Mouse (Mus musculus): ENCODE data around the gene Otp.
A peak's percentile ranks its signal among the peaks of the same experiment; 100 is the strongest.

The Otp gene

DNA sequence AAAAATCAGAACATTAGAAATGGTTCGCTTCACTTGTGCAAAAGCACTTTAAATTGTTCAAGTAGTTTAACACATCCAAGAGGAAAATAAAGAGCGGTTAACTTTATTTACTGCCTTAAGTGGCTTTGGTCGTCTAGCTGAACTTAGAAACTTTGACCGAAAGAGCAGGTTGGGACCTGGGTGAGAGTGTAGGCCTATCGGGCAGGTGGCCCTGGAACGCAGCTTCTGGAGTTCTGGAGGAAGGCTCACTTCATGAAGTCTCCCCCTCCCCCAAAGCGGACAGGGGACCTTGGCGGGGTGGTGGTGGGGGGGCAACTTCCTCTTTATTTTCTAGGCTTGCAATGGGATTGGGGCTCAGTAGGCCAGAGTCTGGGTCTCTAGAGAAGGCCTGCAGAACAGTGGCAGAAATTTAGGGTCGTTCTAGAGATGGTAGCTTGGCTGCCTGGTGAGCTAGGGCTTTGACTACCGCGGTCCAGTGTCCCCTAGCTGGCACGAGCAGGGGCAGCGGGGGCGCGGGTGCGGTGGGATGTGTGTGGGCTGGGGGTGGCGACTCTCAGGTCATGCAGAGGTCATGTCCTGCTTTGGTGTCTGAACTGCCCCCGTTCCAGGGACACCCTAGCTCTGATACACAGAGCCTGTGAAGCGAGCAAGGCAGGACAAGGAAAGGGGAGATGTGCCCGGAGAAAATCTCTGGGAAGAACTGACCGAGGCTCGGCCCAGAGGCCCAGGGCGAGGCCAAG is 576 bp upstream of the Otp start:
- DNase-seq, result peak; percentile 47

- peak; percentile 23 for DNase-seq
Observed at GRCm38 (mm10) chr13:94876286-94877210, 1.1 kb downstream of the Otp start.

- DNase-seq, result peak; percentile 26
Observed at GRCm38 (mm10) chr13:94877211-94877590, 1.8 kb downstream of the Otp start.

DNA sequence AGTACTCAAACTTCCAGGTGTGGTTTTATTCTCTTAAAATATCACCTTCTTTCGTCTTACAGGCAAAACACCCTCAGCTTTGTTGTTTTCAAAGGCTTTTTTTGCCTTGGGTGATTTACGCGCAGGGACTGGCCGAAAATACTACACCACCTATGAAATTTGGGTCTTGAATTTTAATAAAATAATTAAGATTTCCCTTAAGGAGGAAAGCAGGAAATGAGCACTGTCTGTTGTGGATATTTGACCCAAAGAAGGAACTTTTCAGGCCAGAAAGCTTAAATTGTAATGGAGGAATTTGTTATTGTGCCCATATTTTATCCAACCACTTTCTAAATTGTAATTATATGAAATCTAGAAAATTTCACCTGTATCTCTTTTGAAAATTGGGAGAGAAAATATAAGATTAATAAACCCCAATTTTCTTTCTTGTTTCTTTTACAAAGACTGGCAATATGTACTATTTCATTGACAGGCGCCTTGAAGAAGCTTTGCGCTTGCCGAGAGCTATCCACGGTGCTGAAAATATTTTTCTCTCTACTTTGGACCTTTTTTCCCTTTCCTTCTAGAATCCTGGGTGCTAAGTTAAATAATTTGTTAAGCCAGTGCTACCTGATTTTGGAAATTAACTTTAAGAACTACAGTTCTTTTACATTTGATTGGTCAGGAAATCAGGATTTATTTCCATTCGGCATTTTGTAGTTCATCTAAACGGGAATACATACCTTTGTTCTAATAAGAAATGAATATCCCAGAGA is 2.8 kb downstream of the Otp start:
- DNase-seq, result peak; percentile 83

DNA sequence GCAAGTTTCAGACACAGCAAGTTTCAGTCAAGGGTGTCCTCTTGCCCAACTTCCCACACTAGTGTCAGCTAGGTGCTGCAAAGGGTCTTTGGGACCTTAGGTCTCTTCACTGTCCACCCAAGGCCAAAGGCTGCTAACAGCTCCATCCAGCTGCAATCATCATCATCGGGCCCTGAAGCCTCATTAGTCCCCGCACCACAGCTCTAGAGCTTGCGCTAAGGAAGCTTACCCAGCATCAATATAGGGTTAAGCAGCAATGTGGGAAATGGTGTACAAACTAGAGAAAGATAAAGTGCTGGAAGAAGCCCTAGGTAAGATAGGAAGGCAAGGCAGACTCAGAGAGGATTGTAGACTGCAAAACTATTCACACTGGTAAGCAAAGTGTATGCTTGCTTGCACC is 5.8 kb downstream of the Otp start:
- peak; percentile 19 for DNase-seq

DNA sequence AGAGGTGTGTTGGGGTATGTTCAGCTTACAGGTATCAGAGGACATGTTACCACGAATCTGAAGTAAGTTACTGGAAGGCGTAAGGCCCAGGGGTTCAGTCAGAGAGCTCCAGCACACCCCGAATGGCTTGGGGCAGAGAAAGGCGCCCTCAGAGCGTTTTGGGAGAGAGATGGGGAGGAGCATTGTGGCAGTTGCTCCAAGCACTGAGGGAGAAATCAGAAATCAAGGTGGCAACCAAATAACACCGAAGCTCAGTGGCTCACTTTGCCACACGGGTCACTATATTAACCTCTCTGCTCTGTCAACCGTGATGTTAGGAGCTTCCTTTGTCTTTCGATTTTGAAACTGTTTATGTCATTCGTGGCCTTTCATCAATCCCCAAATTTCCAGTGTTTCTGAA is 6.8 kb downstream of the Otp start:
- no peak for DNase-seq

DNA sequence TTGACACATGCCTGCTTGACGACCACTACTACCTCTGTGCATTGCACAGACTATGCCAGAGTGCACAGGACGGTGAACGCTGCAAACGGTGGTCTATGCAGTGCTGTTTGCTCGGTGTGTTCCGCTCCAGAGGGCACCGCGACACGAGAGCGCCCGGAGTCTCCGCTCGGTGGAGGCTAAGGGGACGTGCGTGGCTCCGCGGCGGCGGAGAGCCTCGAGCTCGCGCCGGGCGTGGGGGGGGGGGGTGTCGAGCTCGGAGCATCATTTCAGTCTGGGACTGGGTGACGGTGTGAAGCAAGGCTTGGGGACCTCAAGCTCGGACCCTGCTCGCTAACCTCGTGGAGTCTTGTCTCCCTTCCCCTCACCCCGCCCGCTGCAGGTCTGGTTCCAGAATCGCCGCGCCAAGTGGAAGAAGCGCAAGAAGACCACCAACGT is 7.3 kb downstream of the Otp start:
- DNase-seq, result peak; percentile 29

DNA sequence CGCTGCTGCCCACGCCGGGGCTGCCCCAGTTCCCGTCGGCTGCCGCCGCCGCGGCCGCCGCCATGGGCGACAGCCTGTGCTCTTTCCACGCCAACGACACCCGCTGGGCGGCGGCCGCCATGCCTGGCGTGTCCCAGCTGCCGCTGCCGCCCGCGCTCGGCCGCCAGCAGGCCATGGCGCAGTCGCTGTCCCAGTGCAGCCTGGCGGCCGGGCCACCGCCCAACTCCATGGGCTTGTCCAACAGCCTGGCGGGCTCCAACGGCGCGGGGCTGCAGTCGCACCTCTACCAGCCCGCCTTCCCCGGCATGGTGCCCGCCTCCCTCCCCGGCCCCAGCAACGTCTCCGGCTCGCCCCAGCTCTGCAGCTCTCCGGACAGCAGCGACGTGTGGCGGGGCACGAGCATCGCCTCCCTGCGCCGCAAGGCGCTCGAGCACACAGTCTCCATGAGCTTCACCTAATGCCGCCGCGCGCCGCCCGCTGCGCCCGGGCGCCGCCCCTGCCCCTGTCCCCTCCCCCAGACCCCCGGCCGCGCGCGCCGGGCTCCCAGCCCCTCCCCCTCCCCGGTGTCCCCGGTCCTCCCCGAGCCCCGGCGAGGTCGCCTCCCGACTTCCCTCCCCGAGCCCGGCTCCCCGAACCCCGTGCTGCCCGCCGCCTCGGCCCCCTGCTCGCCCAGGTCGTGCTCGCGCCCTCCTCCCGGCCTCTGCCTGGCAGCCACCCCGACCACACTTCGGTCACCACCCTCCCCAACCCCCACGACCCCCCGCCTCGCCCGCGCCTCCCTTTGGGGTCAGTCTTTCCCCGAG is 8.0 kb downstream of the Otp start:
- peak; percentile 72 for DNase-seq

DNA sequence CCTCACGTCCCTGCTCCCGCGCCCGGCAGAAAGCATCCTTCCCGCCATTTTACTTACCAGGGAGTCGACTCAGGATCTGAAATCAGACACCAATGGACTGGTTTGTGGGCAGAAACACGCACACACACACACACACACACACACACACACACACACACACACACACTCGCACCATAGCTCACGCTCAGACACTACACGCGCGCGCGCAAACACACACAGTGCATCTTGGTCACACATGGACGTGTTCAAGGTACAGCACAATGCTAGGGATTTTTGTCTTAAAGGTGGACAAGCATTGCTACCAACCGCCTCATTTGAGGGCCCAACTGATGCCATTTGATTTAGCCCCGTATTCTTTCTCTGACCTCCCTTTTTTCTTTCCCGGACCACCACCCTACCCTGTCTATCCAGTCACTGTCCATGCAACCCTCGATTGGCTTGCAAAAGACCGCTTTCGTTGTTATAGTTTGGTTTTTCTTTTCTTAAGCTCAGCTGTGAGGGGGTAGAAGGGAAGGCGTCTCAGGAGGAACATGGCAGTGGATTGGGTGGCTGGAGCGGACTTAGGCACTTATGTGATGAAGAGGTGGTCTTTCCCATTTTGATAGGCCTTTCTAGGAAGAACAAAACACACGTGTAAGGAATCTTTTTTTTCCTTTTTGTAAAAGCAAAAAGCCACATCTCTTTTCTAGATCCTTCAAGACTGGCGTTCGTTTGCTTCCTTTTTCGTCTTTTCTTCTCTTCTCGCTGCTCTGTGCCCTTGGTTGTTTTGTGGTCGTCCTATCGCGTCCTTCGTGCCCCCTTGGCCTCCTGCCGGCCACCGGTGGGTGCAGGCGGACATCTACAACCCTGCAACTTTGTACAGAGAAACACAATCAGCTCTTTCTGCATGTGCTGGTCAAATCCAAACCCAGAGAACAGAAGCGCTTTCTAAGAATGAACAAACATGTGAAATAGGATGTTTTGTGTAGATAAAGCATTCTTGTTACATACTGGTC is 8.9 kb downstream of the Otp start:
- DNase-seq, result peak; percentile 62

DNA sequence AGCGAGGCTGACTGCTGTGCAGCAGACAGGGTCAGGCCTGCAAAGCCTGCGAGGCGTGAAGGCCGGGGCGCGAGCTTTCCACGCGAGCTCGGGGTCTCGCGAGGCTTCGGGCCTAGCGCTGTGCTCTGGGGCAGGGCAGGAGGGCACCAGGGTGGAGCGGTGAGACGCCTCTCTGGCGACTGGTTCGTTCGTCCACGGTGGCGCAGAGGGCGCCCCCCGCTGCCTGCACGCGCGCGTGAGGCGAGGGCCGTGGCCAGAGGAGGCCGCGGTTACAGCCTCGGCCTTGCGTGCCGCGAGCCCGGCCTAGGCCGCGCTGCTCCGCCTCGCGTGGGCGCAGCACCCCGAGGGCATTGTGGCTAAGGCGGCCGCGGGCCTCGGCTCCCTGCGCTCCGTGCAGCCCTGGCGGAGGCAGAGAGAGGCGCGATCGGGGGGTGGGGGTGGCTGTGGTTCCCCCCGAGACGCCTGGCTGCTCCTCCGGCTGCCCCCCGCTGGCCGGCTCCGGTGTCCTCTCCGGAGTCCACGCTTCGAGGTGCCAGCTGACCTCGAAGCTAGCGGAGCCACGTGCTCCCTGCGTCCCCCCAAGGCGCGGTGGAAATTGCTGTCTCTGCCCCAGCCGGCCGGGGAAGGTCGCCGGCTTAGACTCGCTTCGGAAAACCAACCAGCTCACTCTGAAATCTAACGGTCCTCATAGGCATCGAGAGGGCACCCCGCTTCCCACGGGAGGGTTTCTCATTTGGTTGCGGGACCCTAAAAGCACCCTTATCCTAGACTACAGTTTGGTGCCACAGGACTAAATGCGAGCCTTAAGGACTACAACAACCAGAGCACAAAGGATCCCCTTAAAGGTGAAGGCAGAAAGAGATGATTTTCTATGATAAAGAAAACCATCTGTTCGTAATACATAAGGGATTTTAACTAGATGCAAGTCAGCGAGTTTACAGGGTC is 10.2 kb downstream of the Otp start:
- DNase-seq, result peak; percentile 57

- no peak for DNase-seq
Observed at GRCm38 (mm10) chr13:94907841-94908240, 32.4 kb downstream of the Otp start.

DNA sequence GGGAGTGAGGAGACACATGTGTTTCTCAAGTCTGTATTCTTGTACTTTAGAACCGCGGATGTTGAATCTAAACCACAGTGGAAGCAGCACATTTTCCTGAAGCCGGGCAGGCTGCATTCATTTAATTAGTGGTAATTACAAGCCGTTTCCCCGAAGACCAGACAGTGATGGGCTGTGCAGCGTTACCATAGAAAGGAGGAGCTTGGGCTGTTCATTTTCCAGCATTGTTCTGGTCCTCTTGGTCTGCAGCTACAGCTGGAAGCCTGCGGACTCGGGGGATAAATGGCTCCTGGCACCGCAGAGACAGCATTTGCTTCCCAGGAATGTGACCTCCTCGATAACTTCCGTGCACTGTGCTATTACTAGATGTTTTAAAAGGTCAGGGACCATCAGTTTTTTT is 37.6 kb downstream of the Otp start:
- DNase-seq, result peak; percentile 45

DNA sequence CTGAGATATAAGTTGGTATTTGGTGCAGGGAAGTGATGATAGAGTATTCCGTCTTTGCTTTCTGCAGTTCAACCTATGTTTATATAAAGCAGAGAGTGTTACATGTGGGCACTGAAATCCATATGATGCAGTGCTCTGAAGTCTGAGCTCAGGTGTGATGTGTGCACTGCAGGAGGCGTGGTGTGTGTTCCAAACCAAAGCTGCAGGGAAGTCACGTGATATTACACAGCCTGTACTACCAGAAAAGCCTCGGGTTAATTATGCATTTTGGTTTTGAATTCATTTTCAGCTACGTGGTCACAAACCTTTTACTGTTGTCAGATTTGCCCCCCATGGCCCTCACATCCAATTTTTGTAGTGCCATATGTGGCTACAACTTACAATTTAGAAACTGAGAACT is 40.3 kb downstream of the Otp start:
- DNase-seq, result no peak

DNA sequence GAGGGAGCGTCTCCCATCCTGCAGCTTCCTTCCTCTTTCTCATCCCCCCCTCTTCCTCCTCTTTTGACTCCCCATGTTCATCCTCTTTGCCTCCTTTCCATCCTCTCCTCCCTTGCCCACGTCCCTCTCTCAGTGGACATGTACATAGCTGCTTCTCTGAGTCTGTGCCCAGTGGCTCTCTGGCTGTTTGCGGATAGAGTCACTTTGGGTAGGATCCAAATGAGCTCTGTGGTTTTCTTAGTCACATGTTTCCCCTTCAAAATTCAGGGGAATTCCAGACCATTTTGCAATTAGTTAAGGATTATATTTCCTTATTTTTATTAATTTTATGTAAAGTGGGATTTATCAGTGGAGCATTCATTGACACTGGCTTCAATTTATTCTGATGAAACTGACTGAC is 52.7 kb downstream of the Otp start:
- DNase-seq, result no peak
